Mouse (Mus musculus) forebrain, embryonic 10.5 days (tissue): ENCODE measurements around the gene Lgalsl. TPM values are rescaled to one million over a fixed set of nuclear protein-coding genes. Genes with fewer than 3 reads are reported as not detected.

Source experiments
- DNase-seq: peaks from one replicate; pipeline ENCODE4 v3.0.0-alpha.2; 2017; ENCODE audit warnings: low spot score; ENCODE audit errors: extremely low spot score
- H3K27ac ChIP-seq: fragments of 300-500 bp; sonication (generic); 2 replicates; pipeline ENCODE4 v1.5.1; 2016; ENCODE audit warnings: mild to moderate bottlenecking
- H3K27me3 ChIP-seq: fragments of 300-500 bp; sonication (generic); 2 replicates; pipeline ENCODE4 v1.6.1; 2016; ENCODE audit warnings: mild to moderate bottlenecking; ENCODE audit not compliant: poor library complexity, severe bottlenecking
- H3K36me3 ChIP-seq: fragments of 300-500 bp; sonication (generic); replicated peaks from 2 replicates; pipeline ENCODE4 v1.6.1; 2016; ENCODE audit warnings: mild to moderate bottlenecking, moderate library complexity
- H3K4me1 ChIP-seq: fragments of 300-500 bp; sonication (generic); 2 replicates; pipeline ENCODE4 v1.6.1; 2016
- H3K4me3 ChIP-seq: fragments of 300-500 bp; sonication (generic); 2 replicates; pipeline ENCODE4 v1.5.1; 2016; ENCODE audit warnings: mild to moderate bottlenecking, moderate library complexity
- H3K9me3 ChIP-seq: fragments of 300-500 bp; sonication (generic); 2 replicates; pipeline ENCODE4 v1.6.1; 2016; ENCODE audit warnings: mild to moderate bottlenecking, moderate library complexity
- WGBS: fragments of 180-500 bp; shearing (Covaris S2); methylation state at CpG from one replicate; pipeline ENCODE4 v1.1.7; 2016; 5-methylcytosine and 5-hydroxymethylcytosine counted together
- polyA plus RNA-seq: library from polyadenylated mRNA; unstranded; fragments of >200 nt; fragmentation: Nextera tagmentation; extraction: Ambion mirVana; gene quantifications from 2 replicates; pipeline ENCODE4 v1.2.1, GENCODE M21; 2016

Gene Lgalsl
- polyA plus RNA-seq, 1 experiment from 2014 or later = 27.2 TPM

- Histone ChIP-seq H3K27me3 (peaks cover 40% of the 10 kb centered on the region), H3K4me3 (no peak overlapping the region), H3K27ac (no peak overlapping the region), H3K36me3 (no peaks in the 10 kb centered on the region), H3K9me3 (no peaks in the 10 kb centered on the region), H3K4me1 (peaks cover 6% of the 10 kb centered on the region)
- 69% methylated on average over 5 of the region's 5 CpGs for WGBS
- DNase-seq = no peak
Measured at GRCm38 (mm10) chr11:20812153-20812887, 18.5 kb downstream of the Lgalsl start.

DNA sequence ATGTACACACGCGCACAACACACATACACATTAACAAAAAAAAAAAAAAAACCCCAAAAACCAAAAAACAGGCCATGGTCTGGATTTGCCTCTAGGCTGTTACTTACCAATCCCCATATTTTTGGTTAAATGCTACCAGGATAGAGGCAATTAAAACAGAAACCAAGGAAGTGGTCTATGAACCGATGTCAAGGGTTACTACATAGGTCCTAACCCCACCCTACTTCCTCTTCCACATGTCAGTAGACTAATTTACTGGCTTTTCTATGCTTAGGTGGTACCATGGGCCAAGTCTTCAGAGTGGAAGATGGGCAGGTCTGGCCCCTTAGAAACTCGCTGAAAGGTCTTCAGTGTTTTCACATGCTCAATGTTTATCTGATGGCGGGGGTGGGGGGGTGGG lies 24.2 kb downstream of the Lgalsl start:
- Histone ChIP-seq H3K4me3 (no peak overlapping the region), H3K27ac (no peak overlapping the region), H3K27me3 (peaks cover 26% of the 10 kb centered on the region), H3K36me3 (no peaks in the 10 kb centered on the region), H3K4me1 (no peaks in the 10 kb centered on the region), H3K9me3 (no peaks in the 10 kb centered on the region)
- DNase-seq = no peak
- WGBS = 90% methylated on average over 5 of the region's 5 CpGs

DNA sequence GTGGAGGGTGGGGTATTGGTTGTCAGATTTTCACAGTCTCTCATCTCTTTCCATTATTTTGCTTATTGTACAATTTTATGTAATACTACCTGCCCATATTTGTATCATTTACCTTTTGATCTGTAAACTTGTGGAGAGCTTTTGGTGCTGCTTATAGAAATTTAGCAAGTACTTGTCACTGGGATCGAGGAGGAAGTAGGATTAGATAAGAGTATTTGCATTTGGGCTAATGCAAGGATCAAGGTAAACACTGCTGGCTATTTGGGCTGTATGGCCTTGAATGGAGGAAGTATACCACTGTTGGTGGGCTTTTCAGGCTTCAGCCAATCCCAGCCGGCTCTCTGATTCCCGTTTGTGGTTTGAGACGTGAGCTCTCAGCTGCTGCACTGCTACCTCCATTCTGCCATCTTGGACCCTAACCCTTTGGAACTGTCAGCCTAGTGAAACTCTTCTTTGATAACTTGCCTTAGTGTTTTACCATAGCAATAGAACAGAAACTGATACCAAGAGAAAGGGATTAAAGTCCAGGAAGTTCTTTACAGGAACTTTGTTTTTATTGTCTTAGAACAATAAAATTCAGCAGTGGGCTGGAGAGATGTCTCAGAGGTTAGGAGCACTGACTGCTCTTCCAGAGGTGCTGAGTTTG lies 25.1 kb downstream of the Lgalsl start:
- Histone ChIP-seq H3K27me3 (peaks cover 17% of the 10 kb centered on the region), H3K4me1 (peaks cover 4% of the 10 kb centered on the region)
- WGBS = 77% methylated on average over 4 of the region's 4 CpGs

DNA sequence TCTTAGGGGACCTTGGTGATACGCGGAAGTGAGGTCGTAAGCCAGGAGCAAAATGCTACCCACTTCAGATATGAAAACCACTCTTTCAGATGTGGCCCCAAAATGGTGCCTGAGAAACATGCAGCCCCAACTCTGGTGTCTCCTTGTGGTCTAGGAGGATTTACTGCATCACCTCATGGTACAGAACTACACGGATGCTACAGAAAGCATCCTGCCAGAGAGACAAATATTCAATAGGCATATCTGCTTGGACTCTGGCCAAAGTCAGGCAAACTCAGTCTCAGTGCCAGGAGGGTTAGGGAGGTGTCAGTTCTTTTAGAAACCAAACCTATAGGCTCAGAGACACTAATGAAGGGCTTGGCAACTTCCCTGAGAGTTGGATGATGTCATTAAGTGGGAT lies 26.4 kb downstream of the Lgalsl start:
- H3K27me3 ChIP-seq = peaks cover 5% of the 10 kb centered on the region
- no peak overlapping the region for H3K4me3 ChIP-seq
- H3K9me3 ChIP-seq = no peaks in the 10 kb centered on the region
- peaks cover 17% of the 10 kb centered on the region for H3K4me1 ChIP-seq
- no peak for DNase-seq
- H3K36me3 ChIP-seq = no peaks in the 10 kb centered on the region
- WGBS = 95% methylated on average over 4 of the region's 4 CpGs
- no peak overlapping the region for H3K27ac ChIP-seq

More for the DNA sequence above, 25.1 kb downstream of the Lgalsl start:
- no peaks in the 10 kb centered on the region for H3K9me3 ChIP-seq
- no peak overlapping the region for H3K4me3 ChIP-seq
- DNase-seq = no peak
- no peak overlapping the region for H3K27ac ChIP-seq
- H3K36me3 ChIP-seq = no peaks in the 10 kb centered on the region

- Histone ChIP-seq H3K27ac (peak overlapping the region; percentile 67), H3K9me3 (peaks cover 7% of the 10 kb centered on the region; the same call in 1 of the 2 replicates), H3K4me3 (peak overlapping the region; percentile 9; the same call in 1 of the 2 replicates), H3K36me3 (no peaks in the 10 kb centered on the region), H3K4me1 (peaks cover 18% of the 10 kb centered on the region), H3K27me3 (no peaks in the 10 kb centered on the region)
- 11% methylated on average over 14 of the region's 14 CpGs for WGBS
- peak; percentile 32 for DNase-seq
Measured at GRCm38 (mm10) chr11:20800277-20801092, 30.4 kb downstream of the Lgalsl start.

GRCm38 (mm10) chr11:20797841-20798240 lies 33.0 kb downstream of the Lgalsl start:
- no peak overlapping the region for H3K27ac ChIP-seq
- peaks cover 28% of the 10 kb centered on the region for H3K4me1 ChIP-seq
- H3K4me3 ChIP-seq = no peak overlapping the region
- H3K9me3 ChIP-seq = peaks cover 7% of the 10 kb centered on the region; the same call in 1 of the 2 replicates
- H3K27me3 ChIP-seq = no peaks in the 10 kb centered on the region
- no peak for DNase-seq
- no peaks in the 10 kb centered on the region for H3K36me3 ChIP-seq
- WGBS = 95% methylated on average over 6 of the region's 6 CpGs

DNA sequence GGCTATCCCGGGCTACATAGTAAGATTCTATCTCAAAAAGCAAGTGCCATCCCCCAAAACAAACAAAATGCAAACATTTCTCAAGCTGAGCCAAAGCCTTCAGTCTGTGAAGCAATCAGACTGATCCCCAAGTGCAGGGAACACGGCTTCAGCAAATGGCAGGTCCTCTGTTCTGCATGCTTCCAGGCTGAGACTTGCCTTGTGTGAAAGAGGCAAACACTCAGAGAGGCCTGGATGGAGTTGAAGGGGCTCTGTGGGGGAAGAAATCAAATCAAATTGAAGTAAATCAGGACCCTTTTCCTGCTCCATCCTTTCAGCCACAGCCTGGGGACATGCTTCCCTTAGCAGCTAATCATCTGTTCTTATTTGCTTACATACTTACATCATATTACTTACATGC lies 35.4 kb downstream of the Lgalsl start:
- no peak overlapping the region for H3K4me3 ChIP-seq
- H3K4me1 ChIP-seq = peaks cover 21% of the 10 kb centered on the region
- no peaks in the 10 kb centered on the region for H3K27me3 ChIP-seq
- H3K27ac ChIP-seq = no peak overlapping the region
- DNase-seq = no peak
- WGBS = 78% methylated on average over 2 of the region's 2 CpGs
- no peaks in the 10 kb centered on the region for H3K36me3 ChIP-seq
- peaks cover 7% of the 10 kb centered on the region; the same call in 1 of the 2 replicates for H3K9me3 ChIP-seq

DNA sequence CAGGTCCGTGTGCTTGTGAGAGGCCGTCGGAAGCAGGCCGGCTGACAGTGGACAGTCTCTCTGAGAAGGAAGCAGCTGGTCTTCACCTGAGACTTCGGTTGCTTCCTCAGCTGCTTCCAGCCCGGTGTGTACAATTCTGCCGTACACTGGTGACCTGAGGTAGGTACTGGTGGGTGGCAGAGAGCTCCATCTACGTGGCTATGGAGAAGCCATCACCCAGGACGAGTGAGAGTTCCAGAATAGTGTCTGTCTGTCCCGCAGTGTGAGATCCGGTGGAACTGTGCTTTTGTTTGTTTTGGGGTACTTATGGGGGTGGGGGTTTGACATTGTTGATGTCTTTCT lies 36.0 kb downstream of the Lgalsl start:
- Histone ChIP-seq H3K36me3 (no peaks in the 10 kb centered on the region), H3K4me1 (peaks cover 15% of the 10 kb centered on the region), H3K27ac (no peak overlapping the region), H3K4me3 (no peak overlapping the region), H3K9me3 (peaks cover 7% of the 10 kb centered on the region; the same call in 1 of the 2 replicates), H3K27me3 (no peaks in the 10 kb centered on the region)
- DNase-seq = no peak
- 60% methylated on average over 11 of the region's 11 CpGs for WGBS

DNA sequence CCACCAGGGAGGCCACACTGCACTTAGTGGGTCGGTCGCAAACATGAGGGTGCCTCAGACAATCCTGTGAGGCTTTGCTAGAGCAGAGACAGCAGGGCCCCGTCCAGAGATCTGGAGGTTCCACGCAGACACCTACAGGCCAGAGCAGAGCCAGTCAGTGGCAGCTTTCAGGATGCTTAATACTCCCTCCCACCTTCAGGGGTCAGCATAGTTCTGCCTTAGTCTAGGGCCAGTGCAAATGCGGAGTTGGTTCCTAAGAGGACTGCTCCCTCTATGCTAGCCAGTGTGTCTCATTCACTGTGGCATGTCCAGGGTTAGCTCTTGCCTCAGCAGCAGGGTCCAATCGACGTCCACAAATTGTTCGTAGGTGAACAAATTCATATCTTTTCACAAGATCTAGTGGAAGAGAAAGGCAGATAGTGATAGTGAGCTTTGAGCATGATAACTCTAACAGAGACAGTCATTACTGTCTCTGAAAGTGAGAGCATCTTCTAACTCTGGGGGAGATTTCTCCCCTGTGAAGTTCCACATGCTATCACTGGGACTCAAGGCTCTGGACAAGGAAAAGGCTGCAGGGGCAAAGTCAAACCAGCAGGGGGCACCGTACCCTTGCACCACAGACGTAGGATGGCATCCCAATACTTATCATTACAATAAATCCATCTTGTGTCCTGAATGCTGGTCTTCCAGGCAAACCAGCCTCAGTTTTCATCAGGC lies 36.5 kb downstream of the Lgalsl start:
- H3K4me1 ChIP-seq = peaks cover 10% of the 10 kb centered on the region; the same call in 1 of the 2 replicates
- H3K27me3 ChIP-seq = no peaks in the 10 kb centered on the region
- 36% methylated on average over 10 of the region's 10 CpGs for WGBS
- H3K27ac ChIP-seq = peak overlapping the region; percentile 31; the same call in 1 of the 2 replicates
- peak; percentile 73 for DNase-seq
- H3K9me3 ChIP-seq = peaks cover 7% of the 10 kb centered on the region; the same call in 1 of the 2 replicates
- H3K4me3 ChIP-seq = no peak overlapping the region
- no peaks in the 10 kb centered on the region for H3K36me3 ChIP-seq

- DNase-seq = no peak
- 67% methylated on average over 4 of the region's 4 CpGs for WGBS
- Histone ChIP-seq H3K27ac (peak overlapping the region; percentile 31; the same call in 1 of the 2 replicates), H3K27me3 (no peaks in the 10 kb centered on the region), H3K36me3 (no peaks in the 10 kb centered on the region), H3K9me3 (peaks cover 7% of the 10 kb centered on the region; the same call in 1 of the 2 replicates), H3K4me3 (no peak overlapping the region), H3K4me1 (peaks cover 10% of the 10 kb centered on the region; the same call in 1 of the 2 replicates)
Measured at GRCm38 (mm10) chr11:20793676-20794075, 37.2 kb downstream of the Lgalsl start.

GRCm38 (mm10) chr11:20792667-20793066 lies 38.2 kb downstream of the Lgalsl start:
- Histone ChIP-seq H3K27me3 (no peaks in the 10 kb centered on the region), H3K4me1 (peaks cover 10% of the 10 kb centered on the region; the same call in 1 of the 2 replicates), H3K4me3 (no peak overlapping the region), H3K36me3 (no peaks in the 10 kb centered on the region), H3K9me3 (no peaks in the 10 kb centered on the region), H3K27ac (no peak overlapping the region)
- WGBS = 78% methylated on average over 3 of the region's 3 CpGs
- no peak for DNase-seq

DNA sequence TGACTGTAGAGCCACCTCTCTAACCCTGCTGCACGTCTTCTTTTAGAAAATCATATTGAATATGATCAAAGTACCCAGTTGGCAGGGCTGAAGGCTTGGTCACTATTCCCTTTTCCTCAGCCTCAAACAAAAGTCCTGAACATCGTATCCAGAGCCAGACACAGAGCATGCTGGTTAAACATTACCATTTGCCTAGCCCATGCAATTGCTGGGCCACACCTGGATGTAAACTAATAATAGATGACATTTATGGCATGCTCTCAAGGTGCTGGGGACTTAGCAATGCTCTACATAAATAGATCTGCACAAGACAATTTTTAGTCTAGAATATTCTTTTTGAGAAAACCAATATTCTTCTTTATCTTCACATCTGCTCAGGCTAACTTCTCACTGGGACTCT lies 39.5 kb downstream of the Lgalsl start:
- H3K9me3 ChIP-seq = no peaks in the 10 kb centered on the region
- no peaks in the 10 kb centered on the region for H3K27me3 ChIP-seq
- no peak for DNase-seq
- H3K4me1 ChIP-seq = peaks cover 10% of the 10 kb centered on the region; the same call in 1 of the 2 replicates
- no peaks in the 10 kb centered on the region for H3K36me3 ChIP-seq
- no peak overlapping the region for H3K4me3 ChIP-seq
- 91% methylated on average over 2 of the region's 2 CpGs for WGBS
- H3K27ac ChIP-seq = no peak overlapping the region
